Mouse (Mus musculus): ENCODE measurements around the gene Prps2.
"Not testable (repeated sequence)": the region's sequence is repeated elsewhere in the genome, so short reads cannot be mapped to it uniquely, and the experiment has no call there.

The Prps2 gene

DNA sequence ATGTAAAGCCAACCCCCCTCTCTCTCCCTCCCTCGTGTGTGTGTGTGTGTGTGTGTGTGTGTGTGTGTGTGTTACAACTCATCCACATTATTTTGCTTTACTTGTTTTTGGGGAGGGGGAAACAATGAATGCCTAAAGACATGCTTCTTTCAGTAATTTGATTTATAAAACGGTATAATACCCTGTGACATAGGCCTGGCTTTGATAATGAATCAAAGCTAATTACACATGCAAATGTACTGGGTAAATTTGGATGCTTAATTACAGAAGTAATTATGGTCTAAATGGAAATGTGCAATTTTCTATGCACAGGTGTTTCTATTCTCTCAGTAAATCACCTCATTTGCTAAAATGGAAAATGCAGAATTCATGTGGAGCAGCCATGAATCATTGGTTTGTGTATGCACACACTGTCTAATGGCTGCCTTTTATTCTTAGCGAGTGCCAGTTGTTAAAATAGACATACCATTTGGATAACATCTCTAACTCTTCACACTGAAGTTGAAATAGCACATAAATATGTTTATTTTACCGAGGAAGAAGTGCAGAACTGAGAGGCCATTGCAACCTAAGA, 61.2 kb downstream of the Prps2 start:
- DNase-seq = no peak

DNA sequence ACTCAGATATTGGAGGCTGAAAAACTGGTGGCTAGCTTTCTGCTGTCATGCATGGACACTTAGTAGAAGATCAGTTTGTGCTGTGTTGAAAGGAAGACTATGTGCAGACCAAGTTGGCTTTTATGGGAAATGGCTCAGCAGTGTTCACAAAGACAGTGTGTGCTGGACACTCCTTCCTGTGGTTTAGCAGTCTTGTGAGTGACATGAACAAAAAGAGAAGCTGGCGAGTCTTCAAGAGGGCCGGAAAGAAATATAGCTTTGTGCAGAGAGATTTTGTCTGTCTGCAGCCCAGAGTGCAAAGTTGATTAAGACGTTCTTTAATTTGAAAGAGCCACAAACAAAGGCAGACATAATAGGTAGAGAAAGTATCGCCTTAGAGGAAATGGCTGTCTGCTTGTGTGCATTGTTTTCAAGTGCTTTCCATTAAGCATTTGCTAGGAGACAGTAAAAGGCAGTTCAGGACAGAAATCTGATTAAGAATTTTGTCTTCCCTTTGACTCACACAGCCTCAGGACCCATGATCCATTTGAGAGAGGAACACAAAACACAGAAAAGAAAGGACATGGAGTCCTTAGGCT, 63.6 kb downstream of the Prps2 start:
- DNase-seq = no peak

DNA sequence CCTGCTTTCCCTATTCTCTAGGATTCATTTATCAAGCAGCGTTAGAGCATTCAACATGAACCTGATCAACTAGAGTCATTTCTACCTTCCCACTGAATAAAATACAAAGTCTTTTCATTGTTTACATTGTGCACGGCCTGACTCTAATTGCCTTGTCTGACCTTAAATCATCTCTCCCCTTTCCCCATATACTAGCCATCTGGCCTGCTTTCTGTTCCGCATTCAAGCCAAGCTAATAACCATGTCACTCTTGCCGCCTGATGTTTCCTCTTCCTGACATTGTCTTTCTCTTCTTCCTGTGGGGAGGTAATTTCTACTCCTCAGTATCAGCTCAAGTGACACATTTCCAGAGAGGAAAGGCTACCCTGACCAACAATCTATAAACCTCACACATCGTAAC, 66.8 kb downstream of the Prps2 start:
- DNase-seq = no peak

DNA sequence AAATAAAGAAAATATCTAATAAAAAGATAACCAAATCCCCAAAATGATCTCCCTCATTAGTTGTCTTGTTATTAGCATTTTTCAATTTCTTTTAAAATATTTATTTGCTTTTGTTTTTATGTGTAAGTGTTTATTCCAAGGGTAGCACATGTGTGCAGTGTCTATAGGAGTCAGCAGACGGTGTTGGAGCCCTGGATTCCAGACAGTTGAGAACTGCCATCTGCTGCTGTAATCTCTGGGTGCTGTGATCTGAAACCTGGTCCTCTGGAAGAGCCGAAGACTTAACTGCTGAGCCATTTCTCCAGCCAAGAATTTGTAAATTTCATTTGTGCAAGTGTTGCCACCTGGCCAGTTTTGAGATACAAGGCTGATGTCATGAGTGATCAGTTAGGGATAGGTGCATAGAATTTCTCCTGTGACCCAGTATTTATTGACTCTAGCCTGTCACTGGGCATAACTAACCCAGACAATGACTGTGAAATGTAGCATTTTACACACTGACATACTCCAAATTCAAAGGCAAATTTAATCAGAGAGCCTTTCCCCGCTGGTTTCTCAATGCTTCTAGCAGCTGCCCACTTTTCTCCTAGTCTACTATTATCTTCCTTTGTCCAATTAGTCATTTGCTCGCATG, 67.3 kb downstream of the Prps2 start:
- DNase-seq = no peak

DNA sequence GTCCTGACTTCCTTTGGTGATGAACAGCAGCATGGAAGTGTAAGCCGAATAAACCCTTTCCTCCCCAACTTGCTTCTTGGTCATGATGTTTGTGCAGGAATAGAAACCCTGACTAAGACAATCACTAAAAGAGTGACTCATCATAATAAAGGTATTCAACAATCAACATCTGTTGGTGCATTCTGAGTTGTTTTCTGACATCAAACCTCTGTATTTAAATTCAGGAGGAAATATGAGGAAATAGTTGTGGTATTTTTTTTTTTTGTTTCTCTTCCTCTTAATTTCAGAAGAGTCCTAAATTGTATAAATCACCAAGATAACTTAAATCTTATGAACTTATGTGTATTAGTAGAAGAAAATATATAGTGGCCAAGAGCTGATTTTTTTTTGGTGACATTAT, 80.5 kb downstream of the Prps2 start:
- not testable (repeated sequence) for DNase-seq
